Mouse (Mus musculus): ENCODE results near the gene Recql.
A peak's percentile ranks its signal among the peaks of the same experiment; 100 is the strongest.
"Not testable (repeated sequence)": the region's sequence is repeated elsewhere in the genome, so short reads cannot be mapped to it uniquely, and the experiment has no call there.

Gene Recql

GRCm38 (mm10) chr6:142363019-142363576 lies 23.8 kb downstream of the Recql start:
- DNase-seq: peak; percentile 33 to 38

- DNase-seq: no peak
These were observed 24.9 kb downstream of the Recql start for GRCm38 (mm10) chr6:142362036-142362435.

GRCm38 (mm10) chr6:142357106-142357505 lies 29.8 kb downstream of the Recql start:
- no peak for DNase-seq

GRCm38 (mm10) chr6:142352099-142352498 lies 34.8 kb downstream of the Recql start:
- not testable (repeated sequence) for DNase-seq

- peak; percentile 22 to 44 for DNase-seq
These were observed 39.2 kb downstream of the Recql start for GRCm38 (mm10) chr6:142347431-142348385.

GRCm38 (mm10) chr6:142346181-142347110 lies 40.4 kb downstream of the Recql start:
- DNase-seq: no peak

- DNase-seq: peak; percentile 85 to 92
These were observed 41.3 kb downstream of the Recql start, which contains the start of gene Pyroxd1 for GRCm38 (mm10) chr6:142345440-142346038. Gene Pyroxd1, plus strand, starts transcription at chr6:142345654.

- peak; percentile 70 to 71 for DNase-seq
These were observed 43.3 kb downstream of the Recql start for GRCm38 (mm10) chr6:142343561-142343960.

GRCm38 (mm10) chr6:142339576-142339975 lies 47.3 kb downstream of the Recql start:
- no peak for DNase-seq

GRCm38 (mm10) chr6:142338961-142339360 lies 47.9 kb downstream of the Recql start:
- DNase-seq: no peak

- DNase-seq: no peak
These were observed 57.7 kb downstream of the Recql start for GRCm38 (mm10) chr6:142329201-142329600.

- DNase-seq: no peak
These were observed 60.3 kb downstream of the Recql start for GRCm38 (mm10) chr6:142326598-142326997.

- DNase-seq: no peak
These were observed 64.0 kb downstream of the Recql start, which contains the start of gene Slco1a5 for GRCm38 (mm10) chr6:142322881-142323280. Gene Slco1a5, minus strand, starts transcription at chr6:142322981.

GRCm38 (mm10) chr6:142317106-142317505 lies 69.8 kb downstream of the Recql start:
- no peak for DNase-seq

GRCm38 (mm10) chr6:142314285-142314684 lies 72.6 kb downstream of the Recql start:
- DNase-seq: no peak

GRCm38 (mm10) chr6:142305076-142305475 lies 81.8 kb downstream of the Recql start:
- no peak for DNase-seq
